Mouse (Mus musculus) lung, embryonic 14.5 days (tissue): ENCODE measurements around the gene Edc3. TPM values are rescaled to one million over a fixed set of nuclear protein-coding genes. Genes with fewer than 3 reads are reported as not detected.

ENCODE experiments used
- ATAC-seq: fragments of 200-750 bp; cut with Nextera tagmentation; 2 replicates; pipeline ENCODE4 v1.8.0; 2017; ENCODE audit warnings: mild to moderate bottlenecking, moderate TSS enrichment, moderate library complexity; ENCODE audit not compliant: insufficient read depth
- DNase-seq: peaks from one replicate; pipeline ENCODE4 v3.0.0-alpha.2; 2015
- H3K27ac ChIP-seq: fragments of 300-500 bp; sonication (generic); 2 replicates; pipeline ENCODE4 v1.5.1; 2014; ENCODE audit warnings: low read depth, mild to moderate bottlenecking, moderate library complexity
- H3K27me3 ChIP-seq: fragments of 300-500 bp; sonication (generic); 2 replicates; pipeline ENCODE4 v1.6.1; 2014; ENCODE audit warnings: low read length, control low read depth; ENCODE audit not compliant: insufficient read depth
- H3K36me3 ChIP-seq: fragments of 300-500 bp; sonication (generic); 2 replicates; pipeline ENCODE4 v1.6.1; 2014; ENCODE audit warnings: control low read depth; ENCODE audit not compliant: insufficient read depth
- H3K4me1 ChIP-seq: fragments of 300-500 bp; sonication (generic); 2 replicates; pipeline ENCODE4 v1.6.1; 2014; ENCODE audit warnings: antibody characterized with exemption, control low read depth; ENCODE audit not compliant: insufficient read depth
- H3K4me2 ChIP-seq: fragments of 300-500 bp; sonication (generic); 2 replicates; pipeline ENCODE4 v1.6.1; 2014; ENCODE audit warnings: mild to moderate bottlenecking
- H3K4me3 ChIP-seq: fragments of 300-500 bp; sonication (generic); 2 replicates; pipeline ENCODE4 v1.5.1; 2014; ENCODE audit warnings: low read depth, low read length
- H3K9ac ChIP-seq: fragments of 300-500 bp; sonication (generic); 2 replicates; pipeline ENCODE4 v1.6.1; 2014
- H3K9me3 ChIP-seq: fragments of 300-500 bp; sonication (generic); 2 replicates; pipeline ENCODE4 v1.6.1; 2016; ENCODE audit warnings: low read depth, low read length, control low read depth
- CTCF ChIP-seq: IDR thresholded peaks from 2 replicates; pipeline ENCODE4 v1.5.1; 2016; ENCODE audit warnings: antibody characterized with exemption, low read depth
- WGBS: fragments of 180-500 bp; shearing (Covaris S2); extraction: QIAGEN DNeasy Blood & Tissue Kit; methylation state at CpG from one replicate; pipeline ENCODE4 v1.1.7; 2014; 5-methylcytosine and 5-hydroxymethylcytosine counted together
- polyA plus RNA-seq: library from polyadenylated mRNA; unstranded; fragments of >200 nt; fragmentation: Nextera tagmentation; extraction: Ambion mirVana; gene quantifications from 2 replicates; pipeline ENCODE4 v1.2.1, GENCODE M21; 2014

Edc3 gene
- polyA plus RNA-seq, 1 experiment from 2014 or later, result 24.0 TPM

DNA sequence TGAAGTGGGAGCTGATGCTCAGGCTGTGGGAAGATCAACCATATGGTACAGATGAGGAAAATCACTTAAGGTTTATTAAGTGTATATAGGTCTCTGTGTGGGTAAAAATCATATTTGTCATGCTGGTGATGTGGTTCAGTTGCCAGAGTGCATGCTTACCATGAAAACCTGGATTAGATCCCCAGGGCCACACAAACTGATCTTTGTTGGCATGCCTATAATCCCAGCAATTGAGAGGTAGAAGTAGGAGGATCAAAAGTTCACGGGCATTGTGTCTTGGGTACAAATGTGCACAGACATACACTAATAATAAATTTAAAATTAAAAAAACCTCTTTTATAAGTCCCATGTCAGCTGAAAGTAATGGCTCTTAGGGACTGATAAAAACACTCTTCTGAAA, 14.0 kb downstream of the Edc3 start:
- Histone ChIP-seq H3K4me3 (no peak overlapping the region), H3K27me3 (no peaks in the 10 kb centered on the region), H3K9me3 (no peaks in the 10 kb centered on the region), H3K4me2 (no peak overlapping the region), H3K36me3 (peaks cover 45% of the 10 kb centered on the region; the same call in 1 of the 2 replicates), H3K9ac (no peak overlapping the region), H3K4me1 (no peaks in the 10 kb centered on the region), H3K27ac (no peak overlapping the region)
- TF ChIP-seq CTCF, result no peak
- ATAC-seq (no peak), DNase-seq (no peak)
- 95% methylated on average over 1 of the region's 1 CpGs for WGBS

DNA sequence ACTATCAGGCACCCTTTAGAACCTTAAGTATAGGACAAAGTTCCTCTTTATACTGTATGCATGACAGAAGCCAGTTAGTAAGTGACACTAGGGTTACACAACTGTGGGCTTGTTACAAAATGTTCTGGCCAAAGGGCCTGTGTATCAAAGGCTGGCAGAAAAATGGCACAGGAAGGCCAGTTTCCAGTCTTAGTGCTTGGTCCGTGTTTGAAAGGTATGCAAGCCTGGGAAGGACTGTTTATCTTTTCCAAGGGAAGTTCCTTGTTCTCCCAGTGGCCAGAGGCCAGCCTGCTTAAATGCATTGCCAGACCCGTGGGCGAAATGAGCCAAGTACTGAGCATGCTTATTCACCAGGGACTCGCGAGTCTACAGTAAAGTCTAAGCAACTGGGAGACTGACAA, 15.0 kb downstream of the Edc3 start:
- no peak overlapping the region for H3K9ac ChIP-seq
- WGBS, result 51% methylated on average over 5 of the region's 5 CpGs
- H3K27ac ChIP-seq, result no peak overlapping the region
- H3K4me2 ChIP-seq, result no peak overlapping the region
- H3K4me1 ChIP-seq, result no peaks in the 10 kb centered on the region
- peaks cover 46% of the 10 kb centered on the region for H3K36me3 ChIP-seq
- ATAC-seq (no peak), DNase-seq (peak; percentile 42)
- no peaks in the 10 kb centered on the region for H3K27me3 ChIP-seq
- H3K9me3 ChIP-seq, result no peaks in the 10 kb centered on the region
- H3K4me3 ChIP-seq, result no peak overlapping the region
- no peak for TF ChIP-seq CTCF

DNA sequence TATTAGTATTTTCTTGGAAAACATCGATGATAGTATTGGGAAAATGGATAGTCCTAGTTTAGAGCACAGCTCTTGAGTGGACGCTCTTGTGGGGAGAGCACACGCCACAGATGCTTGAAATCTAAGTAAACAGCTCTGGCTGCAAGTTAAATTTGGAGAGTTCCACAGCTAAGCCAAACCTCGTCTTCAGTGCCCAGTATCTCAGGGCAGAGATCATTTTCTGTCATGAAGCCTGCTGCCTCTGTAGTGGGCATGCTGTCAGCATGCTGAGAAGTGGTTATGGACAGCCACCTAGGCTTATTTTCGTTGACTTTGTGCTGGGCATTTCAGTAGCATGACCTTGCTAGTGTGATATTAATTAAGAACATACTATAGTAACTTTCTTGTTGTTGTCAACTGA, 15.5 kb downstream of the Edc3 start:
- Histone ChIP-seq H3K4me2 (no peak overlapping the region), H3K9me3 (no peaks in the 10 kb centered on the region), H3K9ac (no peak overlapping the region), H3K36me3 (peaks cover 43% of the 10 kb centered on the region), H3K4me1 (no peaks in the 10 kb centered on the region), H3K27me3 (no peaks in the 10 kb centered on the region), H3K27ac (no peak overlapping the region), H3K4me3 (no peak overlapping the region)
- DNase-seq (no peak), ATAC-seq (no peak)
- TF ChIP-seq CTCF, result no peak
- WGBS, result 76% methylated on average over 5 of the region's 5 CpGs

DNA sequence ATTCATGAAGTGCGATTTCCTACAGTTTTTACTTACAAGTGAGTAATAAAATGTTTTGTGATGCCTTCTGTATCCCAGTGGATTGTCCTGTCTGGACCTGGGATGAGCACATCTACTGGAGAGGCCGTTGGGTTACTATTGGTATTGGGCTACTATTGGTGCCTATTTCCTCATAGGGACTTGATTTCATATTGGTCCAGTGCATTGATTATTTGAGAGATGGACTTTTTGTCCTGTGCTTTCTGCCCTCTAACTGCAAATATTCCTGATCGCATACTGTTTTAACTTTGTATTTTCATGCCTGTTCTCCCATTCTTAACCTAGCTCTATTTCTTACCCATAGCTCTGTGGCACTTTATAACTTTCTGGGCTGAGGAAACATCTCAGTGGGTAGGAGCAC, 16.4 kb downstream of the Edc3 start:
- Histone ChIP-seq H3K9me3 (no peaks in the 10 kb centered on the region), H3K9ac (no peak overlapping the region), H3K27me3 (no peaks in the 10 kb centered on the region), H3K36me3 (peaks cover 51% of the 10 kb centered on the region), H3K27ac (no peak overlapping the region), H3K4me3 (no peak overlapping the region), H3K4me2 (no peak overlapping the region), H3K4me1 (no peaks in the 10 kb centered on the region)
- DNase-seq (no peak), ATAC-seq (no peak)
- 94% methylated on average over 3 of the region's 3 CpGs for WGBS
- TF ChIP-seq CTCF, result no peak

DNA sequence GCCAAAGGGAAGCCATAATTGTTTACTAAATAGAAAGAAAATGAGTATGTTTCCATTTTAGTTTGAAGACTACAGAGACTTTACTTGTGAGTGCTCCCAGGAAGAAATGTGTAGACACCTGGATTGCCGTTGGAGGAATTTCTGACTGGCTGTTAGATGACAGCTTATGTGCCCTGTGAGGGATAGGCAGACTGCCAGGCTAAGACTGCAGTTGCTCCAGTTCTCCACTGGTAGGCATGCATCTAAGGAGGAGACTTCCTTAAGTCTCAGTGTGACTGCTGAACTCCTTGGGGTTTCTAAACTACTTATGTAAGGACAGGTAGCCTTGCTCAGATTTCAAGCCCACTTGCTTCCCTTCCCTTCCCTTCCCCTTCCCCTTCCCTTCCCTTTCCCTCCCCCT, 20.0 kb downstream of the Edc3 start:
- TF ChIP-seq CTCF, result no peak
- peaks cover 62% of the 10 kb centered on the region for H3K36me3 ChIP-seq
- H3K9me3 ChIP-seq, result no peaks in the 10 kb centered on the region
- ATAC-seq, result no peak
- H3K4me1 ChIP-seq, result no peaks in the 10 kb centered on the region
- WGBS, result 93% methylated on average over 1 of the region's 1 CpGs
- no peak overlapping the region for H3K27ac ChIP-seq
- H3K9ac ChIP-seq, result no peak overlapping the region
- H3K4me3 ChIP-seq, result no peak overlapping the region
- no peak for DNase-seq
- H3K27me3 ChIP-seq, result no peaks in the 10 kb centered on the region
- H3K4me2 ChIP-seq, result no peak overlapping the region

DNA sequence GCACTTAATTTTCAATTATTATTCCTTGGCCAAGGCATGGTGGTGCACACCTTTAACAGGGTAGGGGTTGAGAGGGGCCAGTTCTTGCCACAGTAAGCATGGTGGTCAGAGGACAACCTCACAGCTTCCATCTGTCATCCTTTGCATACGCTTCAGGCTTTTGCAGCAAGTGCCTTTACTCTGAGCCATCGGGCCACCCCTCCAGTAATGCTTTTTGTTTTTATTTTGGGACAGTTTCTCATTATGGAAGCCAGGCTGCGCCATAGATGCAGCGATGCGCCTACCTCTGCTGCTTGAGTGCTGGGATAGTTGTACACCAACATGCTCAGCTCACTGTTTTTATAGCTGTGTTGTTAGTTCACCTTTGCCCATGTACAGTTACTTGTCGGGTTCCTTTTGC, 25.3 kb downstream of the Edc3 start:
- TF ChIP-seq CTCF, result no peak
- H3K27me3 ChIP-seq, result no peaks in the 10 kb centered on the region
- no peaks in the 10 kb centered on the region for H3K9me3 ChIP-seq
- H3K9ac ChIP-seq, result no peak overlapping the region
- DNase-seq, result no peak
- no peaks in the 10 kb centered on the region for H3K4me1 ChIP-seq
- no peak overlapping the region for H3K27ac ChIP-seq
- no peak for ATAC-seq
- no peak overlapping the region for H3K4me3 ChIP-seq
- 93% methylated on average over 6 of the region's 6 CpGs for WGBS
- H3K36me3 ChIP-seq, result peaks cover 32% of the 10 kb centered on the region
- H3K4me2 ChIP-seq, result no peak overlapping the region

DNA sequence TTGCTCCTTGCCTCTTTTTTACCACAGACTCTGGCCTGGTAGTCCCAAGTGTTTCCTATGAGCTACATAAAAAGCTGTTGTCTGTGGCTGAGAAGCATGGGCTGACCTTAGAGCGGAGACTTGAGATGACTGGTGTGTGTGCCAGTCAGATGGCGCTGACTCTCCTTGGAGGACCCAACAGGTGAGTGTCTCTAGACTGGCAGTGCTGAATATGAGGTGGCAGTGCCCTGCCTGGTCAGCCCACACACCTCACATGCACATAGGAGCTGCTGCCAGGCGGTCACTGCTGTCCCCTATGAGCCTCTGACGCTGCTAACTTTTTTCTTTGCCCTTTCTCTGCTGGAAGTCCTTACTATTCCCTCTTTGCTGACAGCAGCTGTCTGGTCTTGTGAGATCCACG, 31.5 kb downstream of the Edc3 start:
- ATAC-seq, result no peak
- WGBS, result 89% methylated on average over 5 of the region's 5 CpGs

More for the DNA sequence above, 31.5 kb downstream of the Edc3 start:
- no peak overlapping the region for H3K4me2 ChIP-seq
- H3K36me3 ChIP-seq, result peaks cover 45% of the 10 kb centered on the region
- no peak for TF ChIP-seq CTCF
- no peaks in the 10 kb centered on the region for H3K27me3 ChIP-seq
- no peaks in the 10 kb centered on the region for H3K4me1 ChIP-seq
- H3K27ac ChIP-seq, result no peak overlapping the region
- DNase-seq, result no peak
- H3K4me3 ChIP-seq, result no peak overlapping the region
- no peak overlapping the region for H3K9ac ChIP-seq
- no peaks in the 10 kb centered on the region for H3K9me3 ChIP-seq
